Mouse (Mus musculus): Measurements from ENCODE around the gene Synj2bp. TPM values are rescaled to one million over a fixed set of nuclear protein-coding genes. Genes with fewer than 3 reads are reported as not detected.
A peak's percentile ranks its signal among the peaks of the same experiment; 100 is the strongest.
"Not testable (repeated sequence)": the region's sequence is repeated elsewhere in the genome, so short reads cannot be mapped to it uniquely, and the experiment has no call there.

Synj2bp gene
- 67.9 and 84.7 TPM in 2 replicates for polyA plus RNA-seq (2012; rRNA removed)

DNA sequence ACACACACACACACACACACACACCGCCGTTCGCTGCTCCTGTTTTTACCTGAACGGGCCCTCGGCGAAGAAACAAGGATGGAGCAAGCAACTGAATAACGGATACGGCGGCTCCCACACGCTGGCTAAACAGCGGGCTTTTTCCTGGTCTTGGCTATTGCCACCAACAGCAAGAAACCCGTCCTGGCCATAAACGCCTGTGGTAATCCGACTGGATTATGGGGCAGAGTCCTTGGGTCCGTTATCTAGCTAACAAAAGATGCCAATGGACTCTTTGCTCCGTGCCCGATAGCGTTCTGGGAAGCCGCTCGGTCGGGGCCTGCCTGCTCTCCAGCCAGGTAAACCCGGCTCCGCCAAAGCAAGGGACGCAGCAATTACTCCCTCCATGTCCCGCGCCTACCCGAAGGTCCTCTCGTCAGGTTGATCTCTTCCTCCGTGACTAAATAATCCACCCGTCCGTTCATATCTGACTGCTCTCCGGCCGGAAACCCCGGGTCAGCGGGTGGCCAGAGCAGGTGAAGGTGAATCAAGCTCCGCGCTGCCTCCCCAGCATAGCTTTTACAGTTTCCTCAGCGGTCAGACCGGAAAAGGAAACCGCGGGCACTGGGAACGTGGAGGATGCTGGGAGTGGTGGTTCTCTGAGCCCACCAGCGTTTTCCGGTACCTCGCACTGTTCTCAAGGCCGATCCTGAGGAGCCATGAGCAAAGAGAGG lies at the start of gene Synj2bp, which contains the start of gene Gm20498:
Synj2bp (minus strand) TSS at position 596 of the 713 bp plus-strand sequence.
Gm20498 (minus strand) TSS at position 590 of the 713 bp plus-strand sequence.
- Histone ChIP-seq H3K27me3 (ENCODE audit: control insufficient read depth, insufficient read depth, low read length) (no peaks in the 10 kb centered on the region), H3K27ac (ENCODE audit: control insufficient read depth, insufficient read depth, low read depth, low read length) (peak within 1 kb of the TSS; percentile 98), H3K4me3 (ENCODE audit: control insufficient read depth, low read depth, low read length) (peak within 1 kb of the TSS; percentile 100), H3K4me1 (ENCODE audit: control insufficient read depth, insufficient read depth, low read length) (no peaks in the 10 kb centered on the region), H3K36me3 (ENCODE audit: control insufficient read depth, insufficient read depth, low read length) (no peaks in the 10 kb centered on the region)
- TF ChIP-seq POLR2A (IDR thresholded peaks at IDR 0.05; ENCODE audit: control insufficient read depth, low read depth, low read length) (peak; percentile 82), CTCF (IDR thresholded peaks at IDR 0.05; ENCODE audit: control insufficient read depth, insufficient read depth, insufficient replicate concordance, low read depth, low read length) (no peak)

DNA sequence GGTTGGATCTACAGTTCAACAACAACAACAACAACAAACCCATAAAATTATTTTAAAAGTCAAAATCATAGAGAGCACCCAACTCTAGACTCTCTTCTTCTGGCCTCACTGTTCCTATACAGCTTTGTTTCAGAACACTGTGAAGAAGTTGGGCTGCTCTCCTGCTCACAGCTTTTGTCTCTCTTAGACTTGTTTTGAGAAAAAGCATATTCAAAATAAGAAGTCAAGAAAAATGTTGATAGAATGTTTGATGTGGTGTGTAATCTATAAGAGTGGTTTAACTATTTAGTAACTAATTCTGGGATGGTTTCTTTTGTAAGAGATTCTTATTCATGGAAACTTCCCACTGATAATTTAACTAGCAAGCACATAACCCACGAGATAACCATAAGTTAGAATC lies 35.7 kb upstream of the Synj2bp start, which contains the start of gene Adam21:
Adam21 (minus strand) TSS at position 101 of the 400 bp plus-strand sequence.
- TF ChIP-seq CTCF (IDR thresholded peaks at IDR 0.05; ENCODE audit: control insufficient read depth, insufficient read depth, insufficient replicate concordance, low read depth, low read length) (no peak), POLR2A (IDR thresholded peaks at IDR 0.05; ENCODE audit: control insufficient read depth, low read depth, low read length) (no peak)
- Histone ChIP-seq H3K4me1 (ENCODE audit: control insufficient read depth, insufficient read depth, low read length) (no peaks in the 10 kb centered on the region), H3K36me3 (ENCODE audit: control insufficient read depth, insufficient read depth, low read length) (no peaks in the 10 kb centered on the region), H3K4me3 (ENCODE audit: control insufficient read depth, low read depth, low read length) (peak within 1 kb of the TSS; percentile 57), H3K27ac (ENCODE audit: control insufficient read depth, insufficient read depth, low read depth, low read length) (no peak within 1 kb of the TSS), H3K27me3 (ENCODE audit: control insufficient read depth, insufficient read depth, low read length) (no peaks in the 10 kb centered on the region)

- TF ChIP-seq CTCF (IDR thresholded peaks at IDR 0.05; ENCODE audit: control insufficient read depth, insufficient read depth, insufficient replicate concordance, low read depth, low read length) (no peak), POLR2A (IDR thresholded peaks at IDR 0.05; ENCODE audit: control insufficient read depth, low read depth, low read length) (no peak)
- Histone ChIP-seq H3K4me1 (ENCODE audit: control insufficient read depth, insufficient read depth, low read length) (no peaks in the 10 kb centered on the region), H3K27me3 (ENCODE audit: control insufficient read depth, insufficient read depth, low read length) (no peaks in the 10 kb centered on the region), H3K27ac (ENCODE audit: control insufficient read depth, insufficient read depth, low read depth, low read length) (no peak overlapping the region), H3K4me3 (ENCODE audit: control insufficient read depth, low read depth, low read length) (peak overlapping the region; percentile 57; the same call in 1 of the 2 replicates), H3K36me3 (ENCODE audit: control insufficient read depth, insufficient read depth, low read length) (no peaks in the 10 kb centered on the region)
These were observed 35.2 kb upstream of the Synj2bp start for GRCm38 (mm10) chr12:81567931-81568330.

DNA sequence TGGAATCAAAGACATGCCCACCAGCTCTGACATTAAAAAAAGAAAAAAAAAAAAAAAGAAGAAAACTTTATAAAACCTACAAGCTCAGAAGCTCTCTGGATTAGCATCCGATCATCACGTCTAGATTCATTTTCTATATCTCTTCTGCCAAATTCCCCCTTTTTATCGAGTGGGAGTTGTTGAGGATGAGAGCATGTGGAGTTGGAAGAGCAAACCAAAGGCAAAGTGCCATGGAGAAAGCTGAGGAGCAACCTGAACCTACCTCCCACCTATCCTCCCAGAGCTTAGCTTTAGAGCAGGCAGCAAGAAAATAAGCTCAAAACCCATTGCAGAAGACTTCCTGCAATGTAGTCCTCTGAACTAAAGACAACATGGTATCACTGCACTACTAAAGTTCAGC lies 31.5 kb upstream of the Synj2bp start:
- TF ChIP-seq POLR2A (IDR thresholded peaks at IDR 0.05; ENCODE audit: control insufficient read depth, low read depth, low read length) (no peak), CTCF (IDR thresholded peaks at IDR 0.05; ENCODE audit: control insufficient read depth, insufficient read depth, insufficient replicate concordance, low read depth, low read length) (no peak)
- no peaks in the 10 kb centered on the region for H3K36me3 ChIP-seq (ENCODE audit: control insufficient read depth, insufficient read depth, low read length)
- H3K4me1 ChIP-seq (ENCODE audit: control insufficient read depth, insufficient read depth, low read length), result no peaks in the 10 kb centered on the region
- no peak overlapping the region for H3K27ac ChIP-seq (ENCODE audit: control insufficient read depth, insufficient read depth, low read depth, low read length)
- no peak overlapping the region for H3K4me3 ChIP-seq (ENCODE audit: control insufficient read depth, low read depth, low read length)
- H3K27me3 ChIP-seq (ENCODE audit: control insufficient read depth, insufficient read depth, low read length), result no peaks in the 10 kb centered on the region

DNA sequence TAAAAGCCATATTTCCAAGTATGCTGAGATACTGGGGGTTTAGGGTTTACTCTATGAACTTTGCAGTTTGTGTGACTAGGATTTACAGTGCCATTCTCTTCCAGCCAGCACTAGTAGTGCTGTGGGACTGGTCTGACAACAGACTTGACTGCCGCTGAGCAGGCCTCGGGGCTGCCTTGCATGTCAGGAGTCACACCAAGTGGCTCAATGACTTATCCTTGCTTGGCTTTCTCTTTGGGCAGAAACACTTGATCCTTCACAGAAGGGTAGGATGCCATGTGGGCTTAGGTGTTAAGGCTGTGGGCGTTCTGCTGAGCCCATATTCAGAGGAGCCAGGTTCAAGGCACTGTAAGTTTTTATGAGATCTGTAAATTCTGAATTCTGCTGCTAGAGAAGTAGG lies 16.6 kb upstream of the Synj2bp start:
- Histone ChIP-seq H3K27me3 (ENCODE audit: control insufficient read depth, insufficient read depth, low read length) (no peaks in the 10 kb centered on the region), H3K27ac (ENCODE audit: control insufficient read depth, insufficient read depth, low read depth, low read length) (no peak overlapping the region), H3K4me3 (ENCODE audit: control insufficient read depth, low read depth, low read length) (no peak overlapping the region), H3K36me3 (ENCODE audit: control insufficient read depth, insufficient read depth, low read length) (no peaks in the 10 kb centered on the region), H3K4me1 (ENCODE audit: control insufficient read depth, insufficient read depth, low read length) (no peaks in the 10 kb centered on the region)
- TF ChIP-seq POLR2A (IDR thresholded peaks at IDR 0.05; ENCODE audit: control insufficient read depth, low read depth, low read length) (no peak), CTCF (IDR thresholded peaks at IDR 0.05; ENCODE audit: control insufficient read depth, insufficient read depth, insufficient replicate concordance, low read depth, low read length) (no peak)

GRCm38 (mm10) chr12:81547163-81547562 lies 14.5 kb upstream of the Synj2bp start:
- no peak overlapping the region for H3K27ac ChIP-seq (ENCODE audit: control insufficient read depth, insufficient read depth, low read depth, low read length)
- TF ChIP-seq CTCF (IDR thresholded peaks at IDR 0.05; ENCODE audit: control insufficient read depth, insufficient read depth, insufficient replicate concordance, low read depth, low read length), result no peak
- no peaks in the 10 kb centered on the region for H3K36me3 ChIP-seq (ENCODE audit: control insufficient read depth, insufficient read depth, low read length)
- no peak overlapping the region for H3K4me3 ChIP-seq (ENCODE audit: control insufficient read depth, low read depth, low read length)
- H3K27me3 ChIP-seq (ENCODE audit: control insufficient read depth, insufficient read depth, low read length), result no peaks in the 10 kb centered on the region
- no peaks in the 10 kb centered on the region for H3K4me1 ChIP-seq (ENCODE audit: control insufficient read depth, insufficient read depth, low read length)

GRCm38 (mm10) chr12:81533029-81533419 lies 313 bp upstream of the Synj2bp start:
- H3K36me3 ChIP-seq (ENCODE audit: control insufficient read depth, insufficient read depth, low read length), result no peaks in the 10 kb centered on the region
- peak overlapping the region; percentile 98 for H3K27ac ChIP-seq (ENCODE audit: control insufficient read depth, insufficient read depth, low read depth, low read length)
- peak overlapping the region; percentile 100 for H3K4me3 ChIP-seq (ENCODE audit: control insufficient read depth, low read depth, low read length)
- no peaks in the 10 kb centered on the region for H3K4me1 ChIP-seq (ENCODE audit: control insufficient read depth, insufficient read depth, low read length)
- no peak for TF ChIP-seq POLR2A (IDR thresholded peaks at IDR 0.05; ENCODE audit: control insufficient read depth, low read depth, low read length)
- no peak for TF ChIP-seq CTCF (IDR thresholded peaks at IDR 0.05; ENCODE audit: control insufficient read depth, insufficient read depth, insufficient replicate concordance, low read depth, low read length)
- H3K27me3 ChIP-seq (ENCODE audit: control insufficient read depth, insufficient read depth, low read length), result no peaks in the 10 kb centered on the region

GRCm38 (mm10) chr12:81530587-81530986 lies 2.1 kb downstream of the Synj2bp start:
- not testable (repeated sequence) for H3K27me3 ChIP-seq (ENCODE audit: control insufficient read depth, insufficient read depth, low read length); H3K27ac ChIP-seq (ENCODE audit: control insufficient read depth, insufficient read depth, low read depth, low read length); H3K36me3 ChIP-seq (ENCODE audit: control insufficient read depth, insufficient read depth, low read length); H3K4me1 ChIP-seq (ENCODE audit: control insufficient read depth, insufficient read depth, low read length); H3K4me3 ChIP-seq (ENCODE audit: control insufficient read depth, low read depth, low read length)

DNA sequence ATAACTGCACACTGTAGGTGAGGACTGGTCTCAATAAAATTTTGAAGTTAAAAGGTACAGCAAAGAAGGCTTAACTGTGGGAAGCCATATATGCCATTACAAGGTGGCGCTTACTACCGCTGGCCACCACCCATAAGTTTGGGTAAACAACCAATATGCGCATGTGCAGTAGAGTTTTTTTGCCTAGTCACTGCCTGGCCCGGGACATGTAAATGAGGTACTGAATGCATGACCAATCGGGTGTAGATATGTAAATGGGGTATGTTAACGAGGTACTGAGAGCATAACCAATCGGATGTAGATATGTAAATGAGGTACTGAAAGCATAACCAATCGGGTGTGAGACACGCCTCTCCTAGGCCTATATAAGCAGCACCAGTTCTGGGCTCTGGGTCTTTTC lies 35.8 kb downstream of the Synj2bp start:
- H3K4me1 ChIP-seq (ENCODE audit: control insufficient read depth, insufficient read depth, low read length); H3K27me3 ChIP-seq (ENCODE audit: control insufficient read depth, insufficient read depth, low read length); H3K36me3 ChIP-seq (ENCODE audit: control insufficient read depth, insufficient read depth, low read length); H3K27ac ChIP-seq (ENCODE audit: control insufficient read depth, insufficient read depth, low read depth, low read length); H3K4me3 ChIP-seq (ENCODE audit: control insufficient read depth, low read depth, low read length): not testable (repeated sequence)

All from testis, adult 2 months (tissue).